ENCODE assay signal across 8 mouse cellular contexts in the genomic region with DNA sequence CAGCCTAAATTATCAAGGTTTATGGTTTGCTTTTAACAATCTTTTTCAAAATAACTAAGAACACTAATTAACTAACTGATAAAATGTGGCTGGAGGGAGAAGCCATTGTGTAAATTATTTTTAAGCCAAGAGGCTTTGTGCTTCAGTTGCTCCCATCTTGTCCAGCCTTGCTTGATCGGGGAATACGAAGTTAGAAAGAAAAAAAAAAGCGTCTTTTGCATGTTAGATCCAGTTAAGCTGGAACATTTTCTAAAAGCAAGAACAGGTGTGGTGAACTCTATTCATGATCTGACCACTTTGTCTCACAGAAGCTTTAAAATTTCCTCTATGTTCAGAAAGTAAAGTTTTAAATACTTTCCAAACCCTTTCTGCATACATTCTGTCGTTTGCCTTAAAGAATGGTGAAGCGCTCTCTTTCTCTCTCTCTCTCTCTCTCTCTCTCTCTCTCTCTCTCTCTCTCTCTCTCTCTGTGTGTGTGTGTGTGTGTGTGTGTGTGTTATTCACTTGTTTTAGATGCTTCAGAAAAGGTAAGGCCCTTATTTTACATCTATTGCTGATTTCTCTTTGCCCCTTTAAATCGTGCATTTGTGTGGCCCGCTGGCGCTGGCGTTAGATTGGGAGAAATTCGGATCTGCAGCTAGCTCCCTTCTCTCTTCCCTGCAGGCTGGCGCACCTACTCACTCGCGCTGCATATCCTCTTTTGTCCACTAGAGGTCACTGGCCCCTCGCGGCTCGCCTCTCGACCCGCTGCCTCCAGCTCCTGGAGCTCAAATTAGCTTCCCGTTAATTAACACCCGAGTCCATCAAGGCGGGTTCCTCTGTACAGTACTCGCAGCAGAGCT.
DNase-seq lines count a peak whose midpoint lies in the region; ATAC-seq and TF ChIP-seq lines count a peak whose summit lies in the region.

No protein-coding gene starts in this region.

- peak overlapping the region; percentile 41 for H3K4me3 ChIP-seq in gastrocnemius, adult 2 months
- peak overlapping the region; percentile 79 for H3K4me3 ChIP-seq in hindbrain, postnatal 0 days (ENCODE audit: low read length)
- peak overlapping the region; percentile 83 for H3K4me3 ChIP-seq in left cerebral cortex, adult 2 months

- TF ChIP-seq CTCF in gastrocnemius, adult 2 months (IDR thresholded peaks at IDR 0.05), result no peak; the same call in 1 of the 2 replicates
- peak; percentile 98 for TF ChIP-seq CTCF in hindbrain, postnatal 0 days (IDR thresholded peaks at IDR 0.05; ENCODE audit: low read depth)
- peak; percentile 97 for TF ChIP-seq CTCF in left cerebral cortex, adult 2 months (IDR thresholded peaks at IDR 0.05)

- peak; percentile 91 for ATAC-seq in hindbrain, postnatal 0 days
- peak; percentile 95 for ATAC-seq in megakaryocyte progenitor cell, adult 5-6 weeks (replicated peaks; ENCODE audit: poor library complexity)

- H3K27ac ChIP-seq in gastrocnemius, adult 2 months, result no peak overlapping the region
- H3K27ac ChIP-seq in hindbrain, postnatal 0 days, result peak overlapping the region; percentile 99
- H3K27ac ChIP-seq in left cerebral cortex, adult 2 months, result peak overlapping the region; percentile 96

- peak overlapping the region; percentile 89 for H3K4me2 ChIP-seq in hindbrain, postnatal 0 days (ENCODE audit: low read depth, low read length)

- peak; percentile 60 for DNase-seq in T-cell, adult 2 months (ENCODE audit: low spot score)
- DNase-seq in cerebellum, postnatal 36 days, result peak; percentile 96 to 98
- DNase-seq in gastrocnemius, adult 2 months, result peak; percentile 74
- DNase-seq in hindbrain, postnatal 0 days (ENCODE audit: low spot score), result peak; percentile 96
- peak; percentile 95 to 97 for DNase-seq in left cerebral cortex, adult 2 months (ENCODE audit: extremely low spot score in 1 of 2, low spot score in 2 of 2)
- DNase-seq in right cerebral cortex, postnatal 14 days, result peak; percentile 90
- peak; percentile 65 to 73 for DNase-seq in urinary bladder, postnatal 36 days (ENCODE audit: low spot score in 2 of 2)

- peaks cover 7% of the 10 kb centered on the region; the same call in 1 of the 2 replicates for H3K4me1 ChIP-seq in hindbrain, postnatal 0 days (ENCODE audit: insufficient read depth, low read length)

- peak overlapping the region; percentile 100 for H3K9ac ChIP-seq in hindbrain, postnatal 0 days (replicated peaks; ENCODE audit: low read length)

- no peaks in the 10 kb centered on the region for H3K9me3 ChIP-seq in hindbrain, postnatal 0 days (ENCODE audit: low read length)

- no peaks in the 10 kb centered on the region for H3K36me3 ChIP-seq in hindbrain, postnatal 0 days (ENCODE audit: insufficient read depth, low read length)

- 2% methylated on average over 22 of the region's 22 CpGs for WGBS in hindbrain, postnatal 0 days

- intact Hi-C loops in gastrocnemius, adult 2 months (cut with DNase I), result loop anchor here (2.0 to 10.0 kb wide), 2 partner anchors 630 to 1044 kb away; no protein-coding TSS in a partner anchor
- intact Hi-C loops in left cerebral cortex, adult 2 months (cut with DNase I), result loop anchor here (1.0 to 10.0 kb wide), 5 partner anchors 54 to 1932 kb away; a partner anchor contains a TSS

- H3K27me3 ChIP-seq in hindbrain, postnatal 0 days (ENCODE audit: insufficient read depth, low read length), result no peaks in the 10 kb centered on the region
